Mouse (Mus musculus): ENCODE results near the gene Nr2c1. TPM values are rescaled to one million over a fixed set of nuclear protein-coding genes. Genes with fewer than 3 reads are reported as not detected.

Gene Nr2c1
- polyA plus RNA-seq, 1 experiment from 2014 or later, result 2.3 TPM

DNA sequence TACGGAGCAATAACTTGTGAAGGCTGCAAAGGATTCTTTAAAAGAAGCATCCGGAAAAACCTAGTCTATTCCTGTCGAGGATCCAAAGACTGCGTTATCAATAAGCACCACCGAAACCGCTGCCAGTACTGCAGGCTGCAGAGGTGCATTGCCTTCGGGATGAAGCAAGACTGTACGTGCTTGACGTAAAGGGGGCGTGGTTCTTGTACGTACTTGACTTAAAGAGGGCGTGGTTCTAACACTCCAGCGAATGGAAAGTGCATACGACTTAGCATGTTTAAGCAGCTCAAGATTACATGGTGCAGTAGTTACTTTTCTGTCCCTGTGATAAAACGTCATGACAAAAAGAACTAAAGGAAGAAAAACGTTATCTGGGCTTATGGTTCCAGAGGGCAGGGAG lies 17.6 kb downstream of the Nr2c1 start:
- no peaks in the 10 kb centered on the region for H3K27me3 ChIP-seq
- WGBS (ENCODE audit: insufficient replicate concordance), result 71% methylated on average over 16 of the region's 16 CpGs
- no peaks in the 10 kb centered on the region for H3K4me1 ChIP-seq (replicated peaks)
- H3K4me3 ChIP-seq (replicated peaks), result no peak overlapping the region
- H3K27ac ChIP-seq, result no peak overlapping the region
- ATAC-seq (ENCODE audit: low read depth), result no peak
- H3K9ac ChIP-seq, result no peak overlapping the region
- DNase-seq, result no peak
- no peak overlapping the region for H3K4me2 ChIP-seq
- H3K9me3 ChIP-seq (replicated peaks), result no peaks in the 10 kb centered on the region
- peaks cover 61% of the 10 kb centered on the region for H3K36me3 ChIP-seq

DNA sequence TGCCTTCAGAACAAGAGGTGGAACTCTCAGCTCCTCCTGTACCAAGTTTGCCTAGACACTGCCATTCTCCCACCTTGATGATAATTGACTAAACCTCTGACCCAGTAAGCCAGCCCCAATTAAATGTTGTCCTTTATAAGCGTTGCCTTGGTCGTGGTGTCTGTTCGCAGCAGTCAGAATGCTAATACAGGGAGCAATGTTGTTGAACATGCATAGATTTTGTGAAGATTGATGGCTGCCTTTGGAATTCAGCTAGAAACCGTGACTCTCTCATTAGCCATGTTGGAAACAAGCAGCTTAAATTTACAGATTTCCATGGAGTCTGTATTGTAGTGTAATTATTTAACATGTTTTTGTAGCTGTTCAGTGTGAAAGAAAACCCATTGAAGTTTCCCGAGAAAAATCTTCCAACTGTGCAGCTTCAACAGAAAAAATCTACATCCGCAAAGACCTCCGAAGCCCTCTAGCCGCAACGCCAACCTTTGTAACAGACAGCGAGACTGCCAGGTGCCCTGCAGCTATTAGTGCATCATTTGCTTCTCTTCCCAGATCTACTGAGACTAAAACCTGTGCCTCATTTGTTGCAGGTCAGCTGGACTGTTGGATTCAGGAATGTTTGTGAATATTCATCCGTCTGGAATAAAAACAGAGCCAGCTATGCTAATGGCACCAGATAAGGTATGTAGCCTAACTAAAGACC lies 19.4 kb downstream of the Nr2c1 start:
- Histone ChIP-seq H3K27ac (no peak overlapping the region), H3K4me1 (replicated peaks) (no peaks in the 10 kb centered on the region), H3K9me3 (replicated peaks) (no peaks in the 10 kb centered on the region), H3K27me3 (no peaks in the 10 kb centered on the region), H3K4me3 (replicated peaks) (no peak overlapping the region), H3K36me3 (peaks cover 71% of the 10 kb centered on the region), H3K4me2 (no peak overlapping the region), H3K9ac (no peak overlapping the region)
- no peak for DNase-seq
- no peak for ATAC-seq (ENCODE audit: low read depth)
- 86% methylated on average over 11 of the region's 11 CpGs for WGBS (ENCODE audit: insufficient replicate concordance)

DNA sequence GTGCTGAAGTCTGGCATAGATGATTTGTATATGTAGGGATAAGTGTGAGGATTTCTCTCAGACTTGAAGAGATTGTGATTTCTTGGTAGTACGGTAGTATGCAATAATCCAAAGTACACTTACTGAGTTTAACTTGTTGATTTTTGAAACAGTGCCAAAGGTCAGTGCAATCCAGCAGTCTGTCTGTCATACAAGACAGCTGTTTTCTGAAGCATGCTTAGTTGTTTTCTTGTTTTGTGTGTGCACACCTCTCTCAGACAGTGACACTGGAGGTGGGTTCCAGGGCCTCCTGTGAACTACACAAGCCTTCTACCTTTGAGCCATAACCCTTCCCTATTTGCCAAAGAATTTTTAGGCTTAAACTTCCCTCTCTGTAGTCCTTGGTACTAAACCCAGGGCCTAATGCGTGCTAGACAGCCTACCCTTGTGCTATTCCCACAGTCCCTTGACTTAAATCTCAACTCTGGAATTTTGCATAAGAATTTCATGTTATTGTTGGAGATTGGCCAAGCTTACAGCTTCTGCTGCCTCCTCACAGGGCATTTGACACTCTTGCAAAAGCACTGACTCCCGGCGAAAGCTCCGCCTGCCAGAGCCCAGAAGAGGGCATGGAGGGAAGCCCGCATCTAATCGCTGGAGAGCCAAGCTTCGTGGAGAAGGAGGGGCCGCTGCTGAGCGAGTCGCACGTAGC lies 23.8 kb downstream of the Nr2c1 start:
- no peak overlapping the region for H3K27ac ChIP-seq
- H3K36me3 ChIP-seq, result peaks cover 73% of the 10 kb centered on the region
- H3K4me2 ChIP-seq, result no peak overlapping the region
- H3K4me3 ChIP-seq (replicated peaks), result no peak overlapping the region
- H3K9ac ChIP-seq, result no peak overlapping the region
- ATAC-seq (ENCODE audit: low read depth), result no peak
- 79% methylated on average over 12 of the region's 12 CpGs for WGBS (ENCODE audit: insufficient replicate concordance)
- H3K4me1 ChIP-seq (replicated peaks), result no peaks in the 10 kb centered on the region
- no peaks in the 10 kb centered on the region for H3K9me3 ChIP-seq (replicated peaks)
- no peaks in the 10 kb centered on the region for H3K27me3 ChIP-seq
- no peak for DNase-seq

DNA sequence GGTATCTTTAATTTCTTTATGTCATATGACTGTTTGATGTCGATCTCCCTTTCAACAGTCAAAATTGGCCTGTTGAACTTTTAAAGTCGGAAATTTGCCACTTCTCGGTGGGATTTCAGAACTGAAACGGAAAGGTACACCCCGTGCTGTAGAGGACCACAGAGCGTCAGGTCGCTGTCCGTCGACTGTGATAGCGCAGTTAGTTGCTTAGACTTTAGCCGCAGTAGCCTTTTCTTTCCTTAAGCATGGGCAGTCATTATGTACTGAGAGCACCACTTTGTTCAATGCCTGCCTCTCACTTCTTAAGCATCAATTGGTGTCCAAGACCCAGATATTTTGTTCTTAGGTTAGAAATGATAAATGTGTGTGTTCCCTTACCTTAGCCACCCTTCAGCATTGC lies 24.3 kb downstream of the Nr2c1 start:
- DNase-seq, result no peak
- H3K9ac ChIP-seq, result no peak overlapping the region
- no peak for ATAC-seq (ENCODE audit: low read depth)
- WGBS (ENCODE audit: insufficient replicate concordance), result 87% methylated on average over 11 of the region's 11 CpGs
- H3K4me3 ChIP-seq (replicated peaks), result no peak overlapping the region
- H3K27ac ChIP-seq, result no peak overlapping the region
- H3K4me1 ChIP-seq (replicated peaks), result no peaks in the 10 kb centered on the region
- H3K27me3 ChIP-seq, result no peaks in the 10 kb centered on the region
- H3K4me2 ChIP-seq, result no peak overlapping the region
- peaks cover 67% of the 10 kb centered on the region for H3K36me3 ChIP-seq
- H3K9me3 ChIP-seq (replicated peaks), result no peaks in the 10 kb centered on the region

DNA sequence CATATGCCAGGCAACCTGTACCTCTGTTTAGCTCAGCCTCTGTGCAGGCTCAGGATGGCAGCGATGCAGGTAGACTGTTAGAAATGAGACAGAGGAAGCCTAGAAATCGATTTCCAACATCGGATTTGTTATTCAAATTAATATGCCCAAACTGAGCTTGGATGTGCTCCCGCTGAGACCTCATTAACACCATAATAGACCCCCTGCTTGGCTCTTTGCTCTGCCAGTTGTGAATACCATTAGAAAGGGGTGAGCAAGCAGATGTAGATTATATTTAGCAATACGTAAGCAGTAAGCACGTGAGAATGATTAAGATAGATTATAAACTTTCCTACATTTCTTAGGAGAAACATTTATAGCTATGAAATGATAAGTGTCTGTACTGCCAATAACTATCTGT lies 24.9 kb downstream of the Nr2c1 start:
- DNase-seq, result no peak
- H3K36me3 ChIP-seq, result peaks cover 62% of the 10 kb centered on the region
- H3K4me1 ChIP-seq (replicated peaks), result no peaks in the 10 kb centered on the region
- H3K4me2 ChIP-seq, result no peak overlapping the region
- ATAC-seq (ENCODE audit: low read depth), result no peak
- H3K27ac ChIP-seq, result no peak overlapping the region
- H3K4me3 ChIP-seq (replicated peaks), result no peak overlapping the region
- WGBS (ENCODE audit: insufficient replicate concordance), result 77% methylated on average over 6 of the region's 6 CpGs
- no peak overlapping the region for H3K9ac ChIP-seq
- no peaks in the 10 kb centered on the region for H3K27me3 ChIP-seq
- no peaks in the 10 kb centered on the region for H3K9me3 ChIP-seq (replicated peaks)

DNA sequence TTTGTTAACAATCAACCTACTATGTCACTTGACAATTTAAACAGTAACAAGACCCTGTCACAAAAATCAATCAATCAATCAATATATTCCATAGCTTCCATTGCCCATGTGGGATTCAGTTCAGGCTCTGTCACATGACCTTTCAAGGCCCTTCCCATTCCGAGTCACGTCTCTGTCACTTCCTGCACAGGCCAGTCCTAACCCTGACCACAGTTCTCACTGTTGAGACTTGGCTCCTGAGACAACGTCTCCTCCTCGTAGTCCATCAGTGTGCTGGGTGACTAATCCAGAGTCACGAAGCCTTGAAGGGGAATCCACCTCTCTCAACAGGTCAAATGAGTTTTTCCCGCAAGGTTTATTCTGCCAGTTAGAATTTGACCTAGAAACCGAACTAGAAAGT lies 26.8 kb downstream of the Nr2c1 start:
- WGBS (ENCODE audit: insufficient replicate concordance), result 73% methylated on average over 7 of the region's 7 CpGs
- no peaks in the 10 kb centered on the region for H3K27me3 ChIP-seq
- H3K36me3 ChIP-seq, result peaks cover 43% of the 10 kb centered on the region
- DNase-seq, result no peak
- H3K9me3 ChIP-seq (replicated peaks), result no peaks in the 10 kb centered on the region
- H3K27ac ChIP-seq, result no peak overlapping the region
- no peak for ATAC-seq (ENCODE audit: low read depth)
- no peak overlapping the region for H3K4me2 ChIP-seq
- H3K9ac ChIP-seq, result no peak overlapping the region
- H3K4me3 ChIP-seq (replicated peaks), result no peak overlapping the region
- H3K4me1 ChIP-seq (replicated peaks), result no peaks in the 10 kb centered on the region

DNA sequence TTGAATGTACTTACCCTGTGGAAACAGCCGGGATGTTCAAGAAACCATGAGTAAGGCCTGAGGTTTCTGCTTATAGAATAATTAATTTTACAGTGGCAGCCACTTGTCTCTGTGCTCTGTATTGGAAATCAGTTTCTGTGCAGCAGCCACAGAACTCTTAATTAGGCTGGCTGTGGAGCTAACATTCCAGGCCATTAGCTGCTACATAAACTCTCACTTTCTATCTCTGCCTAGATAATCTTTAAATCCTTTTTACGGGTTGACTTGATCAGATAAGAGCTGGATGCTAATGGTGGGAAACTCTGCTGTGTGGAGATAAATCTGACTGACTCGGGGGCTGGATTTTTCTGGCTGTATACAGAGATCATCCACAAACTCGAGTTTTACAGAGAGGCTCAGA lies 35.4 kb downstream of the Nr2c1 start:
- WGBS (ENCODE audit: insufficient replicate concordance), result 46% methylated on average over 4 of the region's 4 CpGs
- no peaks in the 10 kb centered on the region for H3K27me3 ChIP-seq

DNA sequence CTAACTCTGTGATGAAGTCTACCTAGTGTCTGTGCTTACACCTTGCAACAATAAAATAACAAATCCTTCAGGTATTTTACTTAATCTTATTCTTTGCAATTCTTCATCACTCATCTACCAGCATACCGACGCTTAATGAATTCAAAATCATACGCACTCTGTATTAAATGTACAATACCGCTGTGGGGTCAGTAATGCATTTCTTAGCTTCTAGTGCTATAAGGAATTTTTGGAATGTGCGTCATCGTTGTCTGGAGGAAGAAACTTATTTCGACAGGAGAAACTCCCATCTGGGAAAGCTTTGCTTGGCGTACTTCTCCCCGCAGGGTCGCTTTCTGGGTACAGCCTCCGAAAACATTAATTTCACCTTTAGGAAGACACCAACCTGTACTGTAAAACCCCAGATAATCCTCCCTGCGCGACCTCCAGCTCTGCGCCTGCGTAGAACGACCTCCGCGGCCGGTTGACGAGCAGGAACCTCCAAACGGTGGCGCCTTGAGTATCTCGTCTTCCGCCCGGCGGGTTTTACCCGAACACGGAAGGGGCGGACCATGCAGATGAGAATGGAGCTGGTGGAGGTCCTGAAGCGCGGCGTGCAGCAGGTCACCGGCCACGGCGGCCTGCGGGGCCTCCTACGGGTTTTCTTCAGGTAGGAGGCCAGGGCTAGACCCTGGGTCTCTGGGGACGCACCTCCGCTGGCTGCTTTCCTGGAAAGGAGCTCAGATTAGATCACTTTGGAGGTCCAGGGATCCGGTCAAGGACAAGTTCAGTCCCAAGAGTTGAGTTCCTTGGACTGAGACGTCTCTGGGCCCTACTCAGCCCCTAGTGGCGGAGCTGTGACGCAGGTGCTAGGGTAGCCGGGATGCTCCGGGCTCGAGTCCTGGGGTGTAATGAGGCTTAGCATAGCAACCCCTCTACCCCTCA lies 50.9 kb downstream of the Nr2c1 start, which contains the start of gene Ndufa12:
Ndufa12 (plus strand) TSS at position 239 of the 924 bp plus-strand sequence.
- Histone ChIP-seq H3K27ac (peak within 1 kb of the TSS; percentile 79), H3K4me2 (peak within 1 kb of the TSS; percentile 77), H3K36me3 (peaks cover 30% of the 10 kb centered on the region), H3K27me3 (no peaks in the 10 kb centered on the region), H3K4me3 (replicated peaks) (peak within 1 kb of the TSS; percentile 84), H3K4me1 (replicated peaks) (peaks cover 15% of the 10 kb centered on the region), H3K9ac (peak within 1 kb of the TSS; percentile 85), H3K9me3 (replicated peaks) (no peaks in the 10 kb centered on the region)
- ATAC-seq (ENCODE audit: low read depth), result peak; percentile 97
- DNase-seq, result peak; percentile 90
- under 1% methylated on average over 46 of the region's 46 CpGs for WGBS (ENCODE audit: insufficient replicate concordance)

More for the DNA sequence above, 35.4 kb downstream of the Nr2c1 start:
- Histone ChIP-seq H3K4me2 (no peak overlapping the region), H3K9me3 (replicated peaks) (no peaks in the 10 kb centered on the region), H3K4me3 (replicated peaks) (no peak overlapping the region), H3K4me1 (replicated peaks) (no peaks in the 10 kb centered on the region), H3K9ac (no peak overlapping the region), H3K36me3 (peaks cover 21% of the 10 kb centered on the region; the same call in 1 of the 2 replicates), H3K27ac (no peak overlapping the region)
- no peak for ATAC-seq (ENCODE audit: low read depth)
- DNase-seq, result no peak

DNA sequence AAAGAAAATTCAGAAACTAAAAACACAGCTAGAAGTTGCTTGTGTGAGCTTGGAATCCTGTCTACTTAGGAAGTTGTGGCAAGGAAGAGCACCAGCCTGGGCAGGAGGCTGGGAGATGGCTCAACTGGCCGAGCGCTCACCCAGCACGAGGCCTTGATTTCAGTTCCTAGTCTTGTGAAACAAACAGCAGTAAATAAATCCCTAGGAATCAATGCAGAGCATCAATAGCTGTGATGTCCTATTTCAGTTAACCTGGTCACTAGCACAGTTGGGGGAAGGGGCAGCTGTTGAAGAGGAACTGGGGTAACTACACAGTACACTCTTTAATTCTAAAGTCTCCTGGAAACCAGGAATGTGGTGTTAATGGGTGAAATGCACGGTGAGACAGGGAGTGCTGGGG lies 57.1 kb downstream of the Nr2c1 start:
- Histone ChIP-seq H3K27me3 (no peaks in the 10 kb centered on the region), H3K4me1 (replicated peaks) (peaks cover 1% of the 10 kb centered on the region; the same call in 1 of the 2 replicates), H3K4me3 (replicated peaks) (no peak overlapping the region), H3K9me3 (replicated peaks) (no peaks in the 10 kb centered on the region), H3K4me2 (no peak overlapping the region), H3K9ac (no peak overlapping the region), H3K36me3 (peaks cover 71% of the 10 kb centered on the region), H3K27ac (no peak overlapping the region)
- ATAC-seq (ENCODE audit: low read depth) (no peak), DNase-seq (no peak)
- WGBS (ENCODE audit: insufficient replicate concordance), result 85% methylated on average over 4 of the region's 4 CpGs

DNA sequence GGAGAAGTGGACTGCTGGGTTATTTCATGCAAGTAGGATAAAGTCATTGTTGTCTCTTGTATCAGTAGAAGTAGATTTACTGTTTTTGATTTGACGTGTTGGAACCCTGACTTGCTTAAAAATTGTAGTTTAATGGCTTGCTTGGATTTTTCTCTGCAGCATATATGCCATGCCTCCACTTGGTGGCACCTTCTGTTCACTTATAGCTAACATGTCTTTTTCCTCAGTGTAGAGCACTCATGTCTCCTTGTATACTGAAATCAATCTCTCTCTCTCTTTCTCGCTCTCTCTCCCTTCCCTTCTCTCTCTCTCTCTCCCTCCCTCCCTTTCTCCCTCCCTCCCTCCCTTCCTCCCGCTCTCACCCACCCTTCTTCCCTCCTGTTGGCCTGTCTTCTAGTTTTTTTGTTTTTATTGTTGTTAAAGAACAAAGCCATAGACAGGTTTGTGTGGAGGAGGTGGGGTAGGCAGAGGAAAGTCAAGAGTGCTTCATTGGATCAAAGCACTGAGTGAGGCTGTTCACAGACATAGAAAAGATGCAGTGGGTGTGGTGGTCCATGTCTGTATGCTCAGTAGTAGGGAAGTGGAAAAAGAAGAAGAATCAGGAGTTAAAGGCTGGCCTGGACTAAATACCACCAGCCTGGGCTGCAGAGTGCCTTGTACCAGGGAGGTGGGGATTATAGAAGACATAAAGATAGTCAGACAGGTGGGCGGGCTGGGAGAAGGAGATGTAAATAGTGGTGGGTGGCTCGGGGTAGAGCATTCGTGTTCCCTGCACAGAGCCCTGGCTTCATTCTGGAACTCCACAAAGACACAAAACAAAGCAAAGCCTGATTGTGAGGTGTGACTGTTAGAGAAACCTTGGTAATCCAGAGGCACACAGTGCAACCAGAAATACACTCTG lies 63.1 kb downstream of the Nr2c1 start:
- DNase-seq (no peak), ATAC-seq (ENCODE audit: low read depth) (no peak)
- H3K4me1 ChIP-seq (replicated peaks), result no peaks in the 10 kb centered on the region
- no peak overlapping the region for H3K4me2 ChIP-seq
- 73% methylated on average over 6 of the region's 6 CpGs for WGBS (ENCODE audit: insufficient replicate concordance)
- peaks cover 52% of the 10 kb centered on the region for H3K36me3 ChIP-seq
- H3K9ac ChIP-seq, result no peak overlapping the region
- no peaks in the 10 kb centered on the region for H3K9me3 ChIP-seq (replicated peaks)
- H3K4me3 ChIP-seq (replicated peaks), result no peak overlapping the region
- no peak overlapping the region for H3K27ac ChIP-seq
- no peaks in the 10 kb centered on the region for H3K27me3 ChIP-seq

Measured in liver, embryonic 13.5 days (tissue).